In genomic region chr8:117333619-117334018, GRCm38 (mm10) we compare ENCODE assay signal across 9 mouse cellular contexts.
DNase-seq lines count a peak whose midpoint lies in the region; ATAC-seq lines count a peak whose summit lies in the region.
"Had no signal": no experiment of that assay in that cellular context is flagged by ENCODE, and none has a peak within 500 bp of the region (broad histone marks: within the 10 kb centered on the region; RNA-seq: fewer than 3 reads in every experiment).

No protein-coding gene starts in this region.

- no peak overlapping the region for H3K4me3 ChIP-seq in hindbrain, embryonic 14.5 days (replicated peaks; ENCODE audit: low read length)
- no peak overlapping the region for H3K4me3 ChIP-seq in hindbrain, embryonic 12.5 days
- H3K4me3 ChIP-seq in midbrain, embryonic 13.5 days (replicated peaks) = no peak overlapping the region
- H3K4me3 ChIP-seq in heart, embryonic 12.5 days = no peak overlapping the region

- WGBS in hindbrain, embryonic 14.5 days = 45% methylated on average over 6 of the region's 6 CpGs
- WGBS in hindbrain, embryonic 12.5 days = 46% methylated on average over 6 of the region's 6 CpGs
- WGBS in midbrain, embryonic 13.5 days = 61% methylated on average over 6 of the region's 6 CpGs
- whole genome bisulfite sequencing in heart, embryonic 12.5 days = 67% methylated on average over 6 of the region's 6 CpGs

- no peaks in the 10 kb centered on the region for H3K27me3 ChIP-seq in hindbrain, embryonic 14.5 days (ENCODE audit: control insufficient read depth, insufficient read depth, low read length)
- H3K27me3 ChIP-seq in hindbrain, embryonic 12.5 days = no peaks in the 10 kb centered on the region
- H3K27me3 ChIP-seq in midbrain, embryonic 13.5 days = no peaks in the 10 kb centered on the region
- H3K27me3 ChIP-seq in heart, embryonic 12.5 days (replicated peaks) = no peaks in the 10 kb centered on the region

- H3K4me2 ChIP-seq in hindbrain, embryonic 14.5 days (replicated peaks) = no peak overlapping the region
- H3K4me2 ChIP-seq in hindbrain, embryonic 12.5 days (replicated peaks) = no peak overlapping the region
- no peak overlapping the region for H3K4me2 ChIP-seq in midbrain, embryonic 13.5 days (replicated peaks)
- no peak overlapping the region for H3K4me2 ChIP-seq in heart, embryonic 12.5 days

- peaks cover 52% of the 10 kb centered on the region for H3K4me1 ChIP-seq in hindbrain, embryonic 14.5 days (replicated peaks; ENCODE audit: control insufficient read depth, insufficient read depth, low read length)
- peaks cover 68% of the 10 kb centered on the region for H3K4me1 ChIP-seq in hindbrain, embryonic 12.5 days
- H3K4me1 ChIP-seq in midbrain, embryonic 13.5 days (replicated peaks) = peaks cover 72% of the 10 kb centered on the region
- peaks cover 52% of the 10 kb centered on the region for H3K4me1 ChIP-seq in heart, embryonic 12.5 days (replicated peaks)

- H3K9ac ChIP-seq in hindbrain, embryonic 14.5 days = no peak overlapping the region
- H3K9ac ChIP-seq in hindbrain, embryonic 12.5 days = no peak overlapping the region
- H3K9ac ChIP-seq in midbrain, embryonic 13.5 days (replicated peaks) = no peak overlapping the region
- H3K9ac ChIP-seq in heart, embryonic 12.5 days = no peak overlapping the region

- H3K36me3 ChIP-seq in hindbrain, embryonic 14.5 days (replicated peaks; ENCODE audit: control insufficient read depth, insufficient read depth) = no peaks in the 10 kb centered on the region
- H3K36me3 ChIP-seq in hindbrain, embryonic 12.5 days = no peaks in the 10 kb centered on the region
- H3K36me3 ChIP-seq in midbrain, embryonic 13.5 days = no peaks in the 10 kb centered on the region
- no peaks in the 10 kb centered on the region for H3K36me3 ChIP-seq in heart, embryonic 12.5 days

- H3K27ac ChIP-seq in hindbrain, embryonic 14.5 days = no peak overlapping the region
- H3K27ac ChIP-seq in hindbrain, embryonic 12.5 days = no peak overlapping the region; the same call in 1 of the 2 replicates
- H3K27ac ChIP-seq in midbrain, embryonic 13.5 days = 0 out of 2 replicates have a peak overlapping the region, but pooled peaks have one; percentile 35
- H3K27ac ChIP-seq in heart, embryonic 12.5 days (ENCODE audit: poor library complexity, severe bottlenecking) = no peak overlapping the region

- 0 out of 2 replicates have a peak, but pooled peaks have one; percentile 7 for ATAC-seq in hindbrain, embryonic 14.5 days (ENCODE audit: low FRiP score)
- no peak for ATAC-seq in hindbrain, embryonic 12.5 days (ENCODE audit: low FRiP score)
- no peak for ATAC-seq in midbrain, embryonic 13.5 days
- no peak for ATAC-seq in cerebellum, adult (ENCODE audit: insufficient number of reproducible peaks, low FRiP score, low TSS enrichment)
- ATAC-seq in heart, embryonic 12.5 days (ENCODE audit: insufficient number of reproducible peaks, low FRiP score) = no peak

- no peak for DNase-seq in hindbrain, embryonic 14.5 days (ENCODE audit: low spot score)
- DNase-seq in adrenal gland, postnatal 10 days = peak; percentile 79
- DNase-seq in kidney, adult 9 months = peak; percentile 97
- no peak for DNase-seq in gastrocnemius, postnatal 25 days

- no peaks in the 10 kb centered on the region for H3K9me3 ChIP-seq in hindbrain, embryonic 14.5 days (ENCODE audit: control insufficient read depth, low read length)
- no peaks in the 10 kb centered on the region for H3K9me3 ChIP-seq in hindbrain, embryonic 12.5 days (replicated peaks)
- H3K9me3 ChIP-seq in midbrain, embryonic 13.5 days = no peaks in the 10 kb centered on the region
- no peaks in the 10 kb centered on the region for H3K9me3 ChIP-seq in heart, embryonic 12.5 days (replicated peaks)
- H3K9me3 ChIP-seq: G1E had no signal

Comparison
In these comparisons a context has a peak if more than half of its experiments do, and no peak if none do; other contexts are left out.
1. DNase-seq: peak in adrenal gland, postnatal 10 days (single experiment) and kidney, adult 9 months (single experiment); none in hindbrain, embryonic 14.5 days (single experiment) and gastrocnemius, postnatal 25 days (single experiment).